Mouse (Mus musculus): Measurements from ENCODE around the gene Smim4. TPM values are rescaled to one million over a fixed set of nuclear protein-coding genes. Genes with fewer than 3 reads are reported as not detected.

The Smim4 gene
- polyA plus RNA-seq, 1 experiment, result 25.7 TPM

DNA sequence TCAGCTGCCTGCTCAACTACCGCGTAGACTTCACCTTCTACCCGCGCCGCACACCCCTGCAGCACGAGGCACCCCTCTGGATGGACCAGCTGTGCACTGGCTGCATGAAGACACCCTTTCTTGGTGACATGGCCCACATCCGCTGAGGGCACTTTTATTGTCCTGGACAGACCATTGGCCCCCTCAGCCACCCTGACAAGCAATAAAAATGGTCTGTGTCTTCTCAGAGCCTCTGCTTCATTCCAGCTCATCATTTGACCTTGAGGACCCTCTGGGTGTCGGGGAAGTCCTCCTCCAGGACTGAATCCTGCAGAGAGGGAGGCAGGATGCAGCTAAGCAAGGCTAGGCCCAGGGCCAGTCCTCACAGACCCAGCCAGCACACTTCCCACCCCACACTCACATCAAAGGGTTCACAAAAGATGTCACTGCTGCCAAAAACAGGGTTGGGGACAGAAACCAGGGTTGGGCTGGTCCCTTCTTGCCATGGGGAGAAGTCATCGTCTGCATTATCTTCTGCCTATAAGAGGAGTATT is 10.2 kb upstream of the Smim4 start:
- DNase-seq (ENCODE audit: extremely low spot score in 1 of 2, low spot score in 1 of 2), result no peak

DNA sequence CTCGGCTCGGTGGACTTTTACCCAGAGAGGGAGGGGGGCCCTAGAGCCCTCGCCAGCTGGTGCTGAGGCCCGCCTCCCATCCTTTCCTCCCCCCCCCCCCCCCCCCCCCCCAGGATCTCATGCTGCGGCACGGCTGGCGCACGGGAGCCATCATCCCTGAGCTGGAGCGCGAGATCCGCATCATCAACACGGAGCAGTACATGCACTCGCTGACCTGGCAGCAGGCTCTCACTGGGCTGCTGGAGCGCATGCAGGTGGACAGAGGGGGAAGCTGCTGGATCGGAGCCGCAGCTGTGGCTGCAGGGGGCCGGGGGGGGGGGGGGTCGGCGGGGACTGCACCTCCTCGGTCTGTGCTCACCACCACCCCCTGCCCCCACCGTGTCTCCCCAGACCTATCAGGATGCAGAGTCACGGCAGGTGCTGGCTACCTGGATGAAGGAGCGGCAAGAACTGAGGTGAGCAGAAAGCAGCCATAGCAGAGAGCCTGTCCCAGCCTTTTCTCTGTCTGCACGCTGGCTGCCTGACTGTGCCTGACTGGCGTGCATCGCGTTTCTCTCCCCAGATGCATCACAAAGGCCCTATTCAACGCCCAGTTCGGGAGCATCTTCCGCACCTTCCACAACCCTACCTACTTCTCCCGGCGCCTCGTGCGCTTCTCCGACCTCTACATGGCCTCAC is 9.6 kb upstream of the Smim4 start:
- no peak for DNase-seq (ENCODE audit: extremely low spot score in 1 of 2, low spot score in 1 of 2)

DNA sequence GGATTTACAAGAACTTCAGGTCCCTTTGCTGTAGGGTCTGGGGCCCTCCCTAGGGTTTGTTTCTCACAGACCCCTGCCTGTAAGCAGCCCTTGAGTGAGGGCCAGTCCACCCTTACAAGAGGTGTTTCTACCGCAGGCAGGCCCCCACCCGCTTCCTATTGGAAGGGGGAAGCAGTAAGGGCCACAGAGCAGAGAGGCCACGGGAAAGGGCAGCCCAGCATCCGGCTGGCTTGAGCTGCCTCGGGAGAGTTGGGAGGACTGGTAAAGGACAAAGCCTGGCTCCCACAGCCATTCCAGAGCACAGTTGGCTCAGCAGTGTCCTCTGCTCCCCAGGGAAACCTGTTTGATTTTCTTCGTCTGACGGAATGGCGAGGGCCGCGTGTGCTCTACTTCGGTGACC is 9.0 kb upstream of the Smim4 start:
- no peak for DNase-seq (ENCODE audit: extremely low spot score in 1 of 2, low spot score in 1 of 2)

- DNase-seq (ENCODE audit: extremely low spot score in 1 of 2, low spot score in 1 of 2), result no peak
Observed at GRCm38 (mm10) chr14:31137281-31137595, 8.5 kb upstream of the Smim4 start.

DNA sequence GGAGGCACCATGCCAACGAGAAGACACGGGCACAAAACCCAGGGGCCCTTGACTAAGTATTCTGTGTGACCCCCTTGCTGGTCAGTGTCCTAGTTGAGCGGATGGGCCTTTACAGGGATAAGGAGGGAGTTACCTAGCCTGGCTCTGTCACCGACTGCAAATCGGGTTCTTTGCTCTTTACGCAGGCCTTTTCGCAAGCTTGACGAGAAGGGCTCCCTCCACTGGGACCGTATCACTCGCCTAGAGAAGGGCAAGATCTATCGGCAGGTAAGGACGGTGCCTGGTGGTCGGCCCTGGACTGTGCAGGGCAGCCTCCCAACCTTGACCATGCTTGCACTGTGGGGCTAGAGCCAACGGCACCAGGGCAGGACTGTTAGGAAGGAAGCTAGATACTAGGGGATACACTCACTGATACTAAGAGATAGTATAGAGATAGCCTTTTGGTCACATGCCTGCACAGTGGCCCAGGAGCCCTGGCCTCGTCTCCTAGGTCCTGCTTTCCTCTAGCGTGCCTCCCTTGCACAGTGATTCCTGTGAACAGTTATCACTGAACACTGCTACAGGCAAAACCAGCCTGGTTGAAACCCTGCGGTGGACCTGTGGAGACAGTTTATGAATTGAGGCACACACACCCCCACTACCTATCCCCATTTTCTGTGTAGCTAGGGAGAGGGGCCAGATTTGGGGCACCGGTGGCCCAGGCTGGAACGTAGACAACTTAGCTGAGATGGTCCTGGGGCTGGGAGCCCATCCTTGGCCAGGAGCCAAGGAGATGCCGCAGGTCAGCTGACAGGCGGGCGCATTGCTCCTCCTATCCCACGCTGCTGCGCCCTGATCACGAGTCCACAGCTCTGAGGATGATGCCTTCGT is 7.9 kb upstream of the Smim4 start:
- no peak for DNase-seq (ENCODE audit: extremely low spot score in 1 of 2, low spot score in 1 of 2)

DNA sequence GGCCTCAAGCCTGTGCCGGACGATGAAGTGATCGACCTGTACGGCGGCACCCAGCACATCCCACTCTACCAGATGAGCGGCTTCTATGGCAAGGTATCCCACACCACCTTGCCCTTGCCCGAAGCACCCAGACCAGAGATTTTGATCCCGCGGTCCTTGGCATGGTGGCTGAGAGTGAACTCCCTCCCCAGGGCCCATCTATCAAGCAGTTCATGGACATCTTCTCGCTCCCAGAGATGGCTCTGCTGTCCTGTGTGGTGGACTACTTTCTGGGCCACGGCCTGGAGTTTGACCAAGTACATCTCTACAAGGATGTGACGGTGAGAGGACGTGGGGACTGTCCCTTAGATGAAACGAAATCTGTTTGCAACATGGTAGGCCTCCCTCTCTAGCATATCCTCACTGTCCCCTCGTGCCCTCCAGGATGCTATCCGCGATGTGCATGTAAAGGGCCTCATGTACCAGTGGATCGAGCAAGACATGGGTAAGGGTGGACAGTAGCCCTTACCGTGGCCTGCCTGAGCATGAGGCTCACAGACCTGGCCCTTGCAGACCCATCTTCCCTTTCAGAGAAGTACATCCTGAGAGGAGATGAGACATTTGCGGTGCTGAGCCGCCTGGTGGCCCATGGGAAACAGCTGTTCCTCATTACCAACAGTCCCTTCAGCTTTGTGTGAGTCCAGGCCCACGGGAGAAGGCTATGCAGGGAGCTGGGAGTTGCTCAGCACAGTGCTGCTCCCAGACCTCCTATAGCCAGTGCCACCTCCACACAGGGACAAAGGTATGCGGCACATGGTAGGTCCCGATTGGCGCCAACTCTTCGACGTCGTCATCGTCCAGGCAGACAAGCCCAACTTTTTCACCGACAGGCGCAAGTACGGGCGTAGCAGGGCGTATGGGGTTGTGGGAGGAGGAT is 7.0 kb upstream of the Smim4 start:
- DNase-seq (ENCODE audit: extremely low spot score in 1 of 2, low spot score in 1 of 2), result no peak

DNA sequence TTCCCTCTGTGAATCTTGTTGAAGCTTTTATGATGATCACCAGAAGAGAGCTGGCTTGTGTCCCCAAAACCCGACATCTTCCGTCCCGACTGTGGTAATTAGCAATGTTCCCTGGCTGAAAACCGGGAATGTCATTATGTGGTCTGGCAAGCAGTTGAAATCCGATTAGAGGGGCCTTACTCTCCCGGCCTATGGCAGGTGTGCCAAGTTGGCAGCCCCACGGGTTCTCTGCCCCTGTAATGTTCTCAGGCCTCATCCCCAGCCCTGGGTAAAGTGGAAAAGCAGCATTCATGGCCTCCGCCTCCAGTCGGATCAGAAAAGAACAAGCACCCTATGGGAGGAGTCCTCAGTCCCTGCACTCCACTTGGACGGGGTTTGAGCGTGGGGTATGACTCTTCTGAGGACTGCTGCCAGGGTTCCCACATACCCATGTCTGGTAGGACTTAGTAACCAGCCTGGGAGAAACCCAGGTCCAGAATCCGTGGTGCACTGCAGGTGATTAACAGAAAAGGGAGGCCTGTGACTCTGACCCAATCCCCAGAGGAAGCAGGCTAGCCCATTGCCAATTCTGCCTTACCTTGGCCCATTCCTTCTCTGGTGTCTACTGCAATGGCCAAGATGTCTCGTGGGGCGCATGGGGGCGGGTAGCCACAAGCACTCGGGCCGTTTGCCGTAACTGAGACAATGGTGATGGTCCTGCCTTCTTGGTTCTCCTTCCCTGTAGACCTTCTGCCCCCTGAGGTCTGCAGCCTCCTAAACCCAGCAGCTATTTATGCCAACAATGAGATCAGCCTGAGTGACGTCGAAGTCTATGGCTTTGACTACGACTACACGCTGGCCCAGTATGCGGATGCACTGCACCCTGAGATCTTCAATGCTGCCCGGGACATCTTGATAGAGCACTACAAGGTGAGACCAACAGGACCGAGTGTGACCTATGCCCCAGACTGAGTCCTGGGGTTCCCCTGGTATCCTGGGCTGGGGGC is 5.6 kb upstream of the Smim4 start:
- no peak for DNase-seq (ENCODE audit: extremely low spot score in 1 of 2, low spot score in 1 of 2)

GRCm38 (mm10) chr14:31133023-31133665 is 4.4 kb upstream of the Smim4 start:
- DNase-seq (ENCODE audit: extremely low spot score in 1 of 2, low spot score in 1 of 2), result peak in 1 of 2 experiments; percentile 16

DNA sequence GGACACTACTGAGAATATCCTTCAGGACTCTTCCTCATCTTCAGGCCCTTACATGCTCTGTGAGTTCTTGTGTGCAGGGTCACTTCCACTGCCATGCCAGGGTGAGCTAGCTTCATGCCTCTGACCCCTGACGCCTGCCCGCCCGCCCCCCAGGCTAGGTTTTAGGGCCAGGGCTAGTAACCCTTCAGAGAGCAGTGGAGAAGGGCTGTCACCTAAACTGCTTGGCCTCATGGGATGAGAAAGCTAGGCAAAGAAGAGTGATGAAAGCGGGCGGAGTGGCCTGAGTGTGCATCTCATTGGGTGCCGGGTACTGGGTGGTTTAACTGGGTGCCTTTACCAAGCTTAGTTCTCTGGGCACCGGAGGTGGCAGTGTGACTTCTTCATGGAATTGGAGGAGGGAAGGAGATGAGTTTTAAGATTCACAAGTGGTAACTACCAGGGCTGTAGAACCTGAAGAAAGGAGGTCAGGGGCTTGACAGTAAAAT is 3.8 kb upstream of the Smim4 start:
- no peak for DNase-seq (ENCODE audit: extremely low spot score in 1 of 2, low spot score in 1 of 2)

GRCm38 (mm10) chr14:31132031-31132430 is 3.3 kb upstream of the Smim4 start:
- no peak for DNase-seq (ENCODE audit: extremely low spot score in 1 of 2, low spot score in 1 of 2)

DNA sequence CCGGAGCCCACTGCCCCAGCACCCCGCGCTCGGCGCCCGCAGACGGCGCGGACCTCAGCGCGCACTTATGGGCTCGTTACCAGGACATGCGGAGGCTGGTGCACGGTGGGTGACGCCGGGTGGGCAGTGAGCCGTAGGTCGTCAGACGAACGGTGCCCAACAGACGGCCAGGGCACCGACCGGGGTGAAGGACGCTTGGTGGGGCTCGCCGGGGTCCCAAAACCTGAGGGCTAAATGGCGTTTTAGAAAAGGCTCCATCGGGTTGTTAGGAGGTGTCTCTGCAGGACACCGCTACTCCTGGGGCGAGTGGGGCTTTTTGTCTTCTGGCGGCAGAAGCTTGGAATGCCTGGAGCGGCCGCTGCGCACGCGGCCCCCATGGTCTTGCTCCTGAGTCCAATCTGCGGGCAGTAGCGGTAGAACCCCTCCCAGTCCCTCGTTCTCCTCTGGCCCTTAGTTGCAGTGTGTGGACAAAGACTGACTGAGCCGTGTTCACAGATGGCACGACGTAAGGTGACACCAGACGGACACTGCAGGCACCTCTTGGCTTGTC is 2.6 kb upstream of the Smim4 start:
- no peak for DNase-seq (ENCODE audit: extremely low spot score in 1 of 2, low spot score in 1 of 2)

GRCm38 (mm10) chr14:31130236-31131220 is 1.8 kb upstream of the Smim4 start, which contains the start of gene Nt5dc2:
Nt5dc2 (plus strand) TSS chr14:31131053.
- DNase-seq (ENCODE audit: extremely low spot score in 1 of 2, low spot score in 1 of 2), result peak in 1 of 2 experiments; percentile 59

GRCm38 (mm10) chr14:31129326-31130235 is 825 bp upstream of the Smim4 start:
- DNase-seq (ENCODE audit: extremely low spot score in 1 of 2, low spot score in 1 of 2), result no peak

DNA sequence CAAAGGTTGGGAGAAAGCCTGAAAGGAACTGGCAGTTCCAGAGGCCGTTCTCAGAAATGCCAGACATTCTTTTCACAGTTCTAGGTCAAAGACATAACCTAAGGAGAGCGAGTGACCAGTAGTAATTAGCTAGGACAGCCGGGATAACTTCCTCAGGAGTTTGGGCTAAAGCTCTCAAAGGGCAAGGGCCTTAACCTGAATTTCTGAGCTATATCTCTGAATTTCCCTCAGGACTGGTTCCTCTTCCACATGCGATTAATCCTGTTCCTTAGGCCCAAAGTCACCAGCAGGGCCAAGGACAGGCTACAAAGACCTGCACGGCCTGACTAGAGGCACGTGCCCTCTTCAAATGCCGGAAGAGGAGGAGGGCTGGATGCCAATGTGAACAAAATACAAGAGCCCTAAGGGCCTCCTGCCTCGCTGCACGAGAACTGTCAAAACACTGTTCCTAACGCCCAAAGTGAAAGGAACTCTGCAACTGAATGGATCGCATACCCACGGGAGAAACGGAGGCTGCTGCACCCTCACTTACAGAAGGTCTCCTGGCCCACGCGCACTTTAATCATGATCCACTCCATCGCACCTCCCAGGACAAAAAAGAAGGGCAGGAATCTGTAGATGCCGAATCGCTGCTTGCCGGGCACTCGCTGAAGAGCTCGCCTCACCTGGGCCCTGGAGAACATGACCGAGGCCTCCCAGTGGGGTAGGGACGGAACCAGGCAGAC is 493 bp downstream of the Smim4 start:
- DNase-seq (ENCODE audit: extremely low spot score in 1 of 2, low spot score in 1 of 2), result no peak

DNA sequence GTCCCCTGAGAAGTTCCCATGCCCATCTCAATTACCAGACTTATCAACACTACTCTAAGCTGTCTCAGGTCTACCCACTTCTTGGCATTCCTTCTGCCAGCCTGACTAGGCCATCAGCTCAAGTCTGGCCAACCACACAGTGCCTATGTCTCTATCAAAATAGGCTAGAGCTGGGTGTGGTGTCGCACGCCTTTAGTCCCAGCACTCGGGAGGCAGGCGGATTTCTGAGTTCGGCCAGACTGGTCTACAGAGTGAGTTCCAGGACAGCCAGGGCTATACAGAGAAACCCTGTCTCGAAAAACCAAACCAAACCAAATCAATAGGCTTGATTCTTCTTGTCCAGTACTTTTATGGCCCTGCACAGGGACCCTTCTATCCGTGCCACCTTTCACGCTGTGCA is 1.9 kb downstream of the Smim4 start:
- no peak for DNase-seq (ENCODE audit: extremely low spot score in 1 of 2, low spot score in 1 of 2)
